Mouse (Mus musculus) adrenal gland, postnatal 10 days (tissue): ENCODE data around the gene Pirb. TPM values are rescaled to one million over a fixed set of nuclear protein-coding genes. Genes with fewer than 3 reads are reported as not detected.
"Not testable (repeated sequence)": the region's sequence is repeated elsewhere in the genome, so short reads cannot be mapped to it uniquely, and the experiment has no call there.

Experiments
- DNase-seq: peaks from one replicate; pipeline ENCODE4 v3.0.0; 2021; ENCODE audit warnings: mixed read lengths
- long read RNA-seq, 2 experiments: library from polyadenylated mRNA; stranded (forward); transcript quantifications; one replicate each; pipeline ENCODE4 v2.0.0; 2021
- total RNA-seq, 2 experiments: library from RNA; stranded (reverse); gene quantifications; 2 replicates each; pipeline ENCODE4 v1.2.3; 2021

Gene Pirb
- total RNA-seq: 1 to 10 TPM; 2.3 to 2.5 TPM
- long read RNA-seq, experiment 1, partial matches to known transcripts: 0 of 1 reads
- long read RNA-seq, experiment 1, other reads (novel, unspliced or antisense): 1 of 1 reads
- long read RNA-seq, experiment 2: 0 reads

- DNase-seq: not testable (repeated sequence)
Observed at GRCm38 (mm10) chr7:3720268-3720667, at the start of gene Pirb. Gene Pirb, minus strand, starts transcription at chr7:3720391.

GRCm38 (mm10) chr7:3732675-3733074 lies 12.5 kb upstream of the Pirb start:
- DNase-seq: not testable (repeated sequence)

DNA sequence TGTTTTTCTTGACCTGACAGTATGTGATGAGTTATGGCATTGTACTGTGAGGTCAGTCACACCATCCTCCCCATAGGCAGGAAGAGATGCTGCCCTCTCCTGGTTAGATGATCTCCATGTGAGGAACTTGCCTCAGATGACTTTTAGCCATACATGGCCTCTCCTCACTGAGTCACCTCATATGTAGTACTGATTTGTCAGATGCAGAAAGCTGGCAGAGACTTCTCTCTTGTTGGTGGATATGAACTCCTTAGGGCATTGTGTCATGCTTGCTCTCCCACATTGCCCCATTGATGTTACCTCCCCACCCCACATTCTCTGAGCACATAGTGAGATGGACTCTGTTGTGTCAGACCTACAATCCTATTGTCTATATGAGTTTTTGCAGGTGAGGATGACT lies 5.3 kb upstream of the Pirb start:
- DNase-seq: not testable (repeated sequence)

DNA sequence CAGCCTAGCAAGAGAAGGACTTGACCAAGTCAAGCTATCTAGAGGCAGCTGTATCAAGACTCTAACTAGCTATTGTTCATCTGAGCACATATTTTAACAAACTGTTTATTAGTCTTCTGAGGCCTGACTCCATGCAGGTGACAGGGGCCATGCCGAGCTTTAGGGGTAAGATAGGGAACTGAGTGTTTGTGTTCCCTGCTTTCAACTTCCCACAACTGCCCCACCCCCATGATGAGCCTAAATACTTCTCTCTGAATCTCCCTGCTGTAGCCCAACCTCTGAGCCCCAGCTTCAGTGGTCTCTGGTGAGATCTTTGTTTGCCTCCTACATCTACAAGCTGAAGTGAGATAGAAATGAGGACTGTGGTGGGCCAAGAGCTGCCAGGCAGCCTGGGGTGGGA lies 4.9 kb downstream of the Pirb start:
- DNase-seq: no peak

DNA sequence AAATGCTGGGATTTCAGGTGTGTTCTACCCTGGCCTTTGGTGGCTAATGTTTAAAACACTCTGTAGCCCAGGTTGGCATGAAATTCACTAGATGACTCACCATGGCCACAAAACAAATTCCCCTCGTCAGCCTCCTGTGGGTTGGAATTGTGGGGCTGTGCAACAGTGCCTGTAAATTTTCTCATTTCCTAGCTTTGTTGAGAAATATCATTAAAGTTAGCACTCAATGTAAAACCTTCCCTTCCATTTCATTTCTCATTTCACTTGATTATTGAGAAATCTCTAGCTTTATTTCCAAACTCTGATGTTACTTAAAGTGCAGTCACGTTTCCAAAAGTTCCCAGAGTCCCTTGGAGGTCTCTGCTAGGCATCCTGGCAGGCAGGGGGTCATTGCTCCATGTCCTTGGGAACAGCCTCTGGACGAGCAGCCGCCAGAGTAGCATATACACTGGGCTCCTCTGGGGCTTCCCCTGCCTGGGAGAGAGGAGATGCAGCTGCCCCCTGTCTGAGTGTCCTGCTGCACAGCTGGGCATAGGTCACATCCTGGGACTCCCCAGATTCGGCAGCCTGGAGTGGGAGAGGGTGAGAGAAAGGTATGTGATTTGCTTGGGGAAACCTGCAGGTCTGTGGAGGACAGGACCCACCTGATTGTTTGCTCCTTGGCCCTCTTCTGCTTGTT lies 7.8 kb downstream of the Pirb start:
- no peak for DNase-seq

DNA sequence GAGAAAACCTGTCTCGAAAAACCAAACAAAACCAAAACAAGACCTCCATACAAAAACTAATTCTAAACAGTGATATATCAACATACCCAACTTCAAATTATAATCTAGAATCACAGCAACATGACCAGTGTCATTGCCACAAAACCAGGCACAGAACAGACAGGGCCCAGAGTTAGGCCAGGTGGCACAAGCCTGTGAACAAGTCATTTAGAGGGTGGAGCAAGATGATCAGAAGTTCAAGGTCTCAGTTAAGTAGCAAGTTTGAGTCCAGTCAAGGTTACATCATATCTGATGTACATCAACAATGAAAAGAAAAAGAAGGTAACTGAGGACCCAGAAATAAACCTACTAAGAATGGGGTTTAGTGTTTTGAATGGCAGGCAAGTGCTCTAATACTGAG lies 11.2 kb downstream of the Pirb start:
- no peak for DNase-seq

GRCm38 (mm10) chr7:3708447-3708980 lies 11.7 kb downstream of the Pirb start:
- not testable (repeated sequence) for DNase-seq

DNA sequence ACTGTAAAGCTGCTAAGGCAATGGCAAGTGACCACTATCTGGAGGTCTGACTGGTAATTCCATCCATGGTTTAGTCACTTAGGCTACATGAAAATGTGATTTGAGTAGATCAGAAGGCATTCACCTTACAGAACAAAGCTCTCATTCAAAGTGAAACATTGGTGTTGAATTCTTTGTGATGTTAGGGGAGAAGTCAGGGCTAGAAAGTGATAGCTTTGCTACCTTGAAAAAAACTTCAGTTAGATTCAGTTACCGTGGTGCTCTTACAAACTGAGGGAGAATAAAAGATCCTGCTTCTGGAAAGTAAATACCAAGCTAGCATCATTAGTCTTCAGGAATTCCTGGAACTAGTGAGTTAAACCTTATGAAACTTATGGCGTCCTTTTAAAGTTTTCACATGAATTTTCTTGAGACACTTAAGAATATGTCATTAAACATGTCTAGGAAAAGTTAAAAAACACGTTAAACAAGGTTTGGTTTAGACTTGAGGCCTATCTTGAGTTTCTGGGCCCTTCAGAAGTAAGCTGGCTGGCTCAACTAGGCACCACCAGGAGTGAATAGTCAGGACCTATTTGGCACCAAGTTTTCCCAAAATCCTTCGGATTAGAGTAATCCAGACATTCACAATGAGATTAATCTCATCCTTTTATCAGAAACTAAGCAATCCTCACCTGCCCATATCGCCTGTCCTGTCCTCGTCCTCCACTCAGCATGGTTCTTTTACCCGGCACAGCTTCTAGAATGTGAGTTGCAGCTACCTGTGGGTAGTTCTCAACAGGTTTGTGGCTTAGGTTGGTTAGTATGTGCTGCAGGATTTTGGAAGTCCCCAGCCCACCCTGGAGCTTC lies 12.4 kb downstream of the Pirb start:
- no peak for DNase-seq

DNA sequence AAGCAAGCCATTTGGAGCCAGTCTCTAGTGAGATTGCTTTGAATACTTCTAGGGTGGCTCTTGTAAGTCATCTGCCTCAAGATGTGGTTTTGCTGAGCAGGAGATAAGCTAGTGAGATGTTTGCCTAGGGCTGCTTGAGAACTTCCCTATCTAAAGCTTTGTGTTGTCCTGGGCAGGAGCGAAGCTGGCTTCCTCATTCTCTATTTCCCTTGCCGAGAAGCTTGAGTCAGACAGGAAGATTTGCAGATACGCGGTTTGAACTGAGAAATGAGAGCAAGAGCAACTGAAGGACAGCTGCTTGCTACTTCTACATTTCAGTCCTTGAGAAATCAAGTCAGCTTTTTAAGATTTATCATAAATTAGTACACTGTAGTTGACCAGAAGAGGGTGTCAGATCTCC lies 13.2 kb downstream of the Pirb start:
- DNase-seq: no peak

DNA sequence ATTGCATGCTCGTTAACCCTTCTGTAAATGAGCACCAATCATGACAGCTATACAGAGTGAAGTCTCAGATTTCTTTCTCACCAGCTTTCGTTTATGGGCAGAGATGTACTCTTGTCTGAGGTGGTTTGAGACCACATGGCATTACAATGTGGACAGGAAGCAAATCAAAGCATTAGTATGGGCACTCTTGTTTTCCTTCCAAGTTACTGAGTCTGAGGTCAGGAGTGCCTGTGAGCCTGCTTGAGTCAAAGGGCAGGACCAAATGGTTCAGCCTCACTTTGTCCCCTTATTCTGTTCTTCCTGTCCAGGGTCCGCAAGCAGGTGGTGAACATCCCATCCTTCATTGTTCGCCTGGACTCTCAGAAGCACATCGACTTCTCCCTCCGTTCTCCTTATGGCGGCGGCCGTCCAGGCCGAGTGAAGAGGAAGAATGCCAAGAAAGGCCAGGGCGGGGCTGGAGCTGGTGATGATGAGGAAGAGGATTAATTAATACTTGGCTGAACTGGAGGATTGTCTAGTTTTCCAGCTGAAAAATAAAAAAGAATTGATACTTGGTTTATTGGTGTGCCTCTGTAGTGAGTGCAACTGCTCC lies 13.8 kb downstream of the Pirb start:
- DNase-seq: no peak

DNA sequence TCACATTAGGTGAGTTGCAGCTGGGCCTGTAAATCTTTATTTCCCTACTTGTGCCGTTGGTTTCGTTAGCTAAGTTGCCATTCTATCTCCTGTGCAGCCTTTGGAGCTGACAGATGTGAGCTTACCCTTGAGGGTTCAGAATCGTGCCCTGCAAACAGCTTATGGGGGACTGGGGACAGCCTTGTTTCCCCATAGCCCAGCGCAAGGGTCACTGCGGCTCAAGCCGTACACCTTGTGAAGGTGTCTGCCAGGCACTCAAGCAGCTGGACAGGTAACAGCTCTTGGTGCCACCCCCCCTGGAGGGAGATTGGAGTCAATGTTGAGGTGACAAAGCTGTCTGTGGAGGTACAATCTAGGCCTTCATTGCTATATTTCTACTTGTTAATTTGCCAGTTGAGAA lies 14.3 kb downstream of the Pirb start:
- no peak for DNase-seq

- DNase-seq: not testable (repeated sequence)
Observed at GRCm38 (mm10) chr7:3705461-3705860, 14.7 kb downstream of the Pirb start.

DNA sequence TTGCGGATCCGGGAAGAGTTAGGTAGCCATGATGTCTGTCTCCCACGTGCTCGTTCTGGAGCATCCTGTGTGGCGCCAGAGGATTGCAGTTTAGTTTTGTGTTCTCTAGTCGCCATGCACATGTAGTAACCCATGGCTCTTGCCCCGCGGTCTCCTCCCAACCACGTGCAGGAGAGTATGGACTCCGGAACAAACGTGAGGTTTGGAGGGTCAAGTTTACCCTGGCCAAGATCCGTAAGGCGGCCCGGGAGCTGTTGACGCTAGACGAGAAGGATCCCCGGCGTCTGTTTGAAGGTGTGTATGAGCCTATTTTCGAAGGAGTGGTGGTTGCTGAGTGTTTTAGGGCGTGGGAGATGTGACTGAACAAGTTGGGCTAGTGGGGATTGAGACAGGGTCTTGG lies 15.7 kb downstream of the Pirb start:
- no peak for DNase-seq

DNA sequence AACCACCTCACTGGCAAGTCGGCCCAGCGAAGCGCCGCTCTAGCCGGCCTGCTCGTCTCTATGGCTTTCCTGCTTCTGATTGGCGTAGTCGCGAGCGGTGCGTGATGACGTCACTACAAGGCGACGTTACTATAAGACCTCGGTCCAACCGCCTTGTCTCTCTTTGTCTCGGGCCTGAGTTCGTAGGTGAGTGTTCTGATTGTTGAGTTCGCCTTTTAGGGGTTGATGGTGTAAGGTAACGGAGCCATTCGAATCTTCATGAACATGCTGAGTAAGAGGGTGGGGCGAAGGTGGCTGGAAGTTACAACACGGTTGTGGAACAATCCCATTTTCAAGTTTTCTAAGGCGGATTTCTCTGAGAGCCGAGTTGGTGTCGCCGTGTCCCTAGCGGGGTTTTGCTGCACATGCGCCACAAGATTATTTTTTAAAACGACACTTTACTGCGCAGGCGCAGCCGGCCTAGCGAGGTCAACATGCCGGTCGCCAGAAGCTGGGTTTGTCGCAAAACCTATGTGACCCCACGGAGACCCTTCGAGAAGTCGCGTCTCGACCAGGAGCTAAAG lies 16.2 kb downstream of the Pirb start, which contains the start of gene Rps9:
TSS of gene Rps9 (plus strand) at position 115 of the 563 bp plus-strand sequence.
- peak; percentile 97 for DNase-seq

GRCm38 (mm10) chr7:3703148-3703878 lies 16.9 kb downstream of the Pirb start:
- no peak for DNase-seq

GRCm38 (mm10) chr7:3698471-3698870 lies 21.7 kb downstream of the Pirb start:
- DNase-seq: no peak

- DNase-seq: peak; percentile 51
Observed at GRCm38 (mm10) chr7:3694949-3695305, 25.3 kb downstream of the Pirb start.

- DNase-seq: peak; percentile 82
Observed at GRCm38 (mm10) chr7:3694076-3694948, 25.9 kb downstream of the Pirb start.

- no peak for DNase-seq
Observed at GRCm38 (mm10) chr7:3693809-3694075, 26.4 kb downstream of the Pirb start.

DNA sequence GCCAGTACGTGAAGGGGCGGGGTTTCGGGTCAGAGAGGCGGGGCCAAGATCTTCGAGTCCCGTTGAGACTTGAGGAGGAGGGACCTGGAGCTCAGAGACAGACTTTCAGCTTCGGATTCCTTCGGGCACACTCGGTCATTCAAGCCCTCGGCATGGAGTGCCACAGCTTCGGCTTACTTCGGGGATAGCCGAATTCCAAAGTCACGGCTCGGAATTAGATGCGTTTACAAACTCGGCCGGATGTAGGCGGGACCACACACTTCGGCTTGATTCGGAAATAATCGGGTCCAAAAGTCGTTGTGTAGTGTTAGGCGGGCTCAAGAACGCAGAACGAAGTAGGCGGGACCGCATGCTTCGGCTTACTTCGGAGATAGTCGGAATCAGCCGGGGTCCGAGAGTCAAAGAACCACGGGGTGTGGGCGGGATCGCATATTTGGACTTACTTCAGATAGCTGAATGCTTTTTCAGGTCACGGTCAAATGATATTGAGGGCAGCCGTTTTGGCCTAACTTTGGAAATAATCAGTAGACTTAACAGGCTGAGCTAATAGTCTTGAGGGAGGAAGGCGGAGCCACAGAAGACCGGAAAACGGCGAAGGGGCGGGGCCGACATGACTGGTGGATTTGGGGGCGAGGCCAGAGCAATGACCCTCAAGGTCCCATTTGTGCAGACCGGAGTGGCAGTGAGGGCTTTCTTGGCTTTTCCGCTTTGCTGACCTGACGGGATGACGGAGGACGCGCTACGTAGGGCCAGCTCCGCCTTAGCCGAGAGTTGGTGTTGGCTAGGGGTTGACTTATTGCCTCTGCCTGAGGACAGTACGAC lies 27.0 kb downstream of the Pirb start, which contains the start of gene Mboat7:
TSS of gene Mboat7 (minus strand) at position 537 of the 822 bp plus-strand sequence.
- peak; percentile 96 for DNase-seq
